Mouse (Mus musculus) hindbrain, embryonic 14.5 days (tissue): ENCODE measurements around the gene Ttc28. TPM values are rescaled to one million over a fixed set of nuclear protein-coding genes. Genes with fewer than 3 reads are reported as not detected.
A peak's percentile ranks its signal among the peaks of the same experiment; 100 is the strongest.

Experiments
- ATAC-seq: fragments of 200-750 bp; cut with Nextera tagmentation; 2 replicates; pipeline ENCODE4 v1.8.0; 2017; ENCODE audit warnings: moderate number of reproducible peaks, mild to moderate bottlenecking, moderate TSS enrichment, moderate library complexity; ENCODE audit not compliant: low FRiP score
- DNase-seq: peaks from one replicate; pipeline ENCODE4 v3.0.0-alpha.2; 2015; ENCODE audit warnings: low spot score
- H3K27ac ChIP-seq: fragments of 300-500 bp; sonication (generic); 2 replicates; pipeline ENCODE4 v1.5.1; 2014; ENCODE audit warnings: mild to moderate bottlenecking, moderate library complexity
- H3K27me3 ChIP-seq: fragments of 300-500 bp; sonication (generic); 2 replicates; pipeline ENCODE4 v1.6.1; 2014; ENCODE audit warnings: mild to moderate bottlenecking, low read length, mixed read lengths; ENCODE audit not compliant: control insufficient read depth, insufficient read depth
- H3K36me3 ChIP-seq: fragments of 300-500 bp; sonication (generic); replicated peaks from 2 replicates; pipeline ENCODE4 v1.6.1; 2014; ENCODE audit not compliant: control insufficient read depth, insufficient read depth
- H3K4me1 ChIP-seq: fragments of 300-500 bp; sonication (generic); replicated peaks from 2 replicates; pipeline ENCODE4 v1.6.1; 2014; ENCODE audit warnings: antibody characterized with exemption, low read length, mixed read lengths; ENCODE audit not compliant: control insufficient read depth, insufficient read depth
- H3K4me2 ChIP-seq: fragments of 300-500 bp; sonication (generic); replicated peaks from 2 replicates; pipeline ENCODE4 v1.6.1; 2014; ENCODE audit warnings: mild to moderate bottlenecking, moderate library complexity
- H3K4me3 ChIP-seq: fragments of 300-500 bp; sonication (generic); replicated peaks from 2 replicates; pipeline ENCODE4 v1.5.1; 2014; ENCODE audit warnings: mild to moderate bottlenecking, low read length
- H3K9ac ChIP-seq: fragments of 300-500 bp; sonication (generic); 2 replicates; pipeline ENCODE4 v1.6.1; 2014
- H3K9me3 ChIP-seq: fragments of 300-500 bp; sonication (generic); 2 replicates; pipeline ENCODE4 v1.6.1; 2016; ENCODE audit warnings: low read length; ENCODE audit not compliant: control insufficient read depth
- WGBS: fragments of 180-500 bp; shearing (Covaris S2); extraction: QIAGEN DNeasy Blood & Tissue Kit; methylation state at CpG from one replicate; pipeline ENCODE4 v1.1.7; 2014; 5-methylcytosine and 5-hydroxymethylcytosine counted together
- polyA plus RNA-seq: library from polyadenylated mRNA; unstranded; fragments of >200 nt; fragmentation: Nextera tagmentation; extraction: Ambion mirVana; gene quantifications from 2 replicates; pipeline ENCODE4 v1.2.1, GENCODE M21; 2014

Gene Ttc28
- polyA plus RNA-seq, 1 experiment from 2014 or later: 30.0 TPM

GRCm38 (mm10) chr5:111024621-111025020 lies 145.0 kb downstream of the Ttc28 start:
- Histone ChIP-seq H3K4me1 (peaks cover 72% of the 10 kb centered on the region), H3K27ac (peak overlapping the region; percentile 88), H3K4me2 (no peak overlapping the region)

GRCm38 (mm10) chr5:111025476-111025875 lies 145.9 kb downstream of the Ttc28 start:
- Histone ChIP-seq H3K27ac (peak overlapping the region; percentile 88), H3K4me2 (no peak overlapping the region), H3K27me3 (no peaks in the 10 kb centered on the region), H3K36me3 (no peaks in the 10 kb centered on the region), H3K4me3 (no peak overlapping the region), H3K9me3 (no peaks in the 10 kb centered on the region), H3K9ac (peak overlapping the region; percentile 33; the same call in 1 of the 2 replicates), H3K4me1 (peaks cover 72% of the 10 kb centered on the region)
- DNase-seq (no peak), ATAC-seq (no peak)
- 39% methylated on average over 14 of the region's 14 CpGs for WGBS

More at GRCm38 (mm10) chr5:111024621-111025020, 145.0 kb downstream of the Ttc28 start:
- DNase-seq (no peak), ATAC-seq (peak; percentile 51; the same call in 1 of the 2 replicates)
- 0 out of 2 replicates have a peak overlapping the region, but pooled peaks have one; percentile 9 for H3K9ac ChIP-seq
- no peaks in the 10 kb centered on the region for H3K9me3 ChIP-seq
- no peaks in the 10 kb centered on the region for H3K36me3 ChIP-seq
- 72% methylated on average over 13 of the region's 13 CpGs for whole genome bisulfite sequencing
- no peaks in the 10 kb centered on the region for H3K27me3 ChIP-seq
- no peak overlapping the region for H3K4me3 ChIP-seq

DNA sequence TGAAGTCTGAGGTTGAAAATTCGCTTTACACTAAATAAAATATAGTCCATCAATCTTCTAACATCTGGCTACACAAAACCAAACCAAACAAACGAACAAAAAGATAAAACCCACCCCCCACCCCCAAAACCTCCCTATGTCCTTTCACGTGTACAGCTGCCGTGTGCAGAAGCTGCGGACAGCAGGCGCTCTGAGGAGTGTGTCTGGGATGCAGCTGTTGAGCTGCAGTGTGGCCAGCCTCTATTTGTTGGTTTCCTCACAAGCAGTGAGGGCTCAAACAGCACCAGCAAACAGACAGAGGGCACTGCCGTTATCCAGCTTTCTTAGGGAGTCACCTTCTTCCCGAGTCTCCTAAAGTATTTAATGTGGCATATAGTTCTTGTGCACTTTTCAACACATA lies 146.6 kb downstream of the Ttc28 start:
- Histone ChIP-seq H3K27me3 (no peaks in the 10 kb centered on the region), H3K9me3 (no peaks in the 10 kb centered on the region), H3K27ac (peak overlapping the region; percentile 88), H3K9ac (no peak overlapping the region), H3K4me3 (no peak overlapping the region), H3K36me3 (no peaks in the 10 kb centered on the region), H3K4me2 (no peak overlapping the region), H3K4me1 (peaks cover 72% of the 10 kb centered on the region)
- WGBS: 41% methylated on average over 8 of the region's 8 CpGs
- ATAC-seq (no peak), DNase-seq (no peak)

DNA sequence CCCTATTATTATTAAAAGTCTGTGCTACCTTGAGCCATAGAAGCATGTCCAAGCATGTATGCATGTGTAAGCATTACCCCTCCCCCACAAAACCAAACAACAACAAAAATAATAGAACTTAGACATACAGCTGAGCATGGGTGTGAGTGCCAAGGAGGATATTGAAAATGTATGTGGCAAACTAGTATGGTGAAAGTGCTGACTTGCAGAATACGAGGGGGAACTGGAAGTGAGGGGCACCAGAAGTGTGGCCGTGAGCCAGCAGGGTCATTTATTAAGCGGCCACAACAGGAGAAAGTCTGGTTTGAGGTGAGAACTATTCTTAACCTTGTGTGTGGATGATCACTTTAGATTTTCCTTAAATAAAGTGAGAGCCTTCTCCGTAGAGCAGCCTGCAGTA lies 148.7 kb downstream of the Ttc28 start:
- Histone ChIP-seq H3K4me1 (peaks cover 60% of the 10 kb centered on the region), H3K36me3 (no peaks in the 10 kb centered on the region), H3K27ac (no peak overlapping the region), H3K27me3 (no peaks in the 10 kb centered on the region), H3K4me2 (no peak overlapping the region), H3K9me3 (no peaks in the 10 kb centered on the region), H3K9ac (no peak overlapping the region), H3K4me3 (no peak overlapping the region)
- no peak for DNase-seq
- 54% methylated on average over 4 of the region's 4 CpGs for WGBS
- no peak for ATAC-seq

DNA sequence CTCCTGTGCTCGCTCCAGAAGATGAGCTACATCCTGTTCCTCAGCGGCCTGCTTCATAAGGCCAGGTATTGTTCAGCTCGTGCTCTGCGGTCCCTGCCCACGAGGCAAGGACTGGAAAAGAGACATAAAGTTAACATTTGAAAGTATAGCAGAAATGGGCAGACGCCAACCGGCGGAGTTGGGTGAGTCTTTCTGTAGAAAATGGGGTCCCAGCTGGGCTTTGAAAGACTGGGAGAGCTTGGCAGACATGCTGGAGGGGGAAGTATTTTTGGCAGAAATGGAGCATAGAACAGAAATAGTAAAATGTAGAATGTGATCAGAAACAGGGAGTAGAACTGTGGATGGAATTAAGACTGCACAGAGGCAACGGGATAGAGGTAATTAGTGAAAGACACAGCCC lies 149.3 kb downstream of the Ttc28 start:
- no peak overlapping the region for H3K4me2 ChIP-seq
- DNase-seq (no peak), ATAC-seq (no peak)
- no peak overlapping the region for H3K9ac ChIP-seq
- H3K4me1 ChIP-seq: peaks cover 53% of the 10 kb centered on the region
- 68% methylated on average over 9 of the region's 9 CpGs for WGBS
- no peaks in the 10 kb centered on the region for H3K9me3 ChIP-seq
- no peak overlapping the region for H3K27ac ChIP-seq
- H3K27me3 ChIP-seq: no peaks in the 10 kb centered on the region
- H3K4me3 ChIP-seq: no peak overlapping the region
- H3K36me3 ChIP-seq: no peaks in the 10 kb centered on the region

DNA sequence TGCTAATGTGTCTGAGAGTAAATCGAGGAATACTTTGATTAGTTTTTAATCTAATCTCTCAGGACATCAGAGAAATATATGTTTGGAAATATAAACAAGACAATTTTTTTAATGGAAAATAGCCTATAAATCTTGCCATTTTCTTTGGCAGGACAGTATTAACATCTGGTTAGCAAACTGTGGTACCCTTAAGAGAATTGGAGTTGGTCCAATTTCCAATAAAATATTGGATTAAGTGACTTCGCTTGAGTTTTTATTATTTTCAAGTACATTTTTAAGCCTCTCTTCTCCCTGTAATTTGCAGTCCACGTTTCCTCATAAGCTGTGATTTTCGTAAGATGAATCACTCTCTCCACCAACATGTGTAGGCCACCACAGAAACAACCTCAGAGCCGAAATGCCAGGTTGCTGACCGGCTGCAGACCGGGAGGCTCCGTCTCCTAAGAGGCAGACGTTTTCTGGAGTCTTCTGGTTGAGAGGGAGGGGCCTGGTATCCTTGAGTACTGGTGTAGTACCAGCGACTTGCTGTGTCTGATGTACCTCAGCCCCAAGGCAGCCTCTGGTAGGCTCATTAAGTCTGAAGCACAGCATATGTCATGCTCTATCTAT lies 153.2 kb downstream of the Ttc28 start:
- no peaks in the 10 kb centered on the region for H3K27me3 ChIP-seq
- ATAC-seq (no peak), DNase-seq (no peak)
- H3K9ac ChIP-seq: no peak overlapping the region
- H3K27ac ChIP-seq: no peak overlapping the region
- no peak overlapping the region for H3K4me2 ChIP-seq
- 71% methylated on average over 10 of the region's 10 CpGs for WGBS
- peaks cover 33% of the 10 kb centered on the region for H3K4me1 ChIP-seq
- no peak overlapping the region for H3K4me3 ChIP-seq
- no peaks in the 10 kb centered on the region for H3K36me3 ChIP-seq
- H3K9me3 ChIP-seq: no peaks in the 10 kb centered on the region

GRCm38 (mm10) chr5:111033489-111033888 lies 153.9 kb downstream of the Ttc28 start:
- Histone ChIP-seq H3K9ac (no peak overlapping the region), H3K27ac (no peak overlapping the region), H3K4me3 (no peak overlapping the region), H3K36me3 (no peaks in the 10 kb centered on the region), H3K9me3 (no peaks in the 10 kb centered on the region), H3K27me3 (no peaks in the 10 kb centered on the region), H3K4me2 (no peak overlapping the region), H3K4me1 (peaks cover 26% of the 10 kb centered on the region)
- no peak for DNase-seq
- 95% methylated on average over 4 of the region's 4 CpGs for WGBS
- no peak for ATAC-seq

- Histone ChIP-seq H3K4me1 (peaks cover 49% of the 10 kb centered on the region), H3K4me3 (no peak overlapping the region), H3K4me2 (no peak overlapping the region), H3K36me3 (no peaks in the 10 kb centered on the region), H3K9ac (no peak overlapping the region), H3K27me3 (no peaks in the 10 kb centered on the region), H3K9me3 (no peaks in the 10 kb centered on the region), H3K27ac (peak overlapping the region; percentile 43; the same call in 1 of the 2 replicates)
- ATAC-seq: no peak
- DNase-seq: no peak
- WGBS: 68% methylated on average over 7 of the region's 7 CpGs
Observed at GRCm38 (mm10) chr5:111037123-111037748, 157.6 kb downstream of the Ttc28 start.

DNA sequence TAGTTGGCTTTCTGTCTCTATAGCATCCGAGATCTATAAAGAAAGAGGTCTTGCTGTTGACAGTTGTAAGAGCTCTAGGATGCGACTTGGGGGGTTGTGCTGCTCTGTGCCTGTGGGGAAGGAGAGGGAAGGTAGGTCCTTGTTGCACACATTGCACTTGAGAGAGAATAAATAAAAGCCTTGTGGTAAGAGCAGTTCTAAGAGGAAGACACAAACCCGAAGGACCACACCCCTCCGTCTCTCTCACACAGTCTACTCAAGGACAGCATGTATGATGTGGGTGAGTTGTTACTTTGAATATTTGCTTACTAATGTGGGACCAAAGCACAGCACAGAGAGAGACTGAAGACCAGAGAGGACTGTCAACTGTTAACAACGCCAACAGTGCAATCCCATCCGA lies 160.2 kb downstream of the Ttc28 start:
- Histone ChIP-seq H3K27me3 (no peaks in the 10 kb centered on the region), H3K9ac (no peak overlapping the region), H3K4me2 (no peak overlapping the region), H3K9me3 (no peaks in the 10 kb centered on the region), H3K36me3 (no peaks in the 10 kb centered on the region), H3K4me1 (peaks cover 67% of the 10 kb centered on the region), H3K27ac (peak overlapping the region; percentile 52), H3K4me3 (no peak overlapping the region)
- DNase-seq (no peak), ATAC-seq (no peak)
- 66% methylated on average over 6 of the region's 6 CpGs for WGBS
